Mouse (Mus musculus): ENCODE measurements around the gene Dhx37. TPM values are rescaled to one million over a fixed set of nuclear protein-coding genes. Genes with fewer than 3 reads are reported as not detected.
A peak's percentile ranks its signal among the peaks of the same experiment; 100 is the strongest.
"Not testable (repeated sequence)": the region's sequence is repeated elsewhere in the genome, so short reads cannot be mapped to it uniquely, and the experiment has no call there.

Dhx37 gene
- polyA plus RNA-seq, 1 experiment from 2014 or later = 9.2 TPM

DNA sequence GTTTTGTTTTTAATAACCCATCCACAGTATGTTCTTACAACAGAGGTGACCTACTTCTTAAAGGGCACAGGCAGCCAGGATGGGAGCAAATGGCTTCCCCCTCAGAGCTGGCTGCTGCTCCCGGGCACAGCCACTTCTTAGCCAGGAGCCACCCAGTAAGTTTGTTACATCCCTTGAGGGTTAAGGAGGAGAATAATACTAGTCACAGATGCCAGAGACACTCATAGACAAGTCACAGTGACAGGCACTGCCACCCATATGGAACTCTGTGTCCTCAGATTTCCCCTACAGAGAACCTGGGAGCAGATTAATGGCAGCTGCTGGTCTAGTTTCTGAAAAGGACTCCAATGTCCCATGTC, 41.3 kb downstream of the Dhx37 start:
- Histone ChIP-seq H3K27ac (ENCODE audit: low read length) (peak overlapping the region; percentile 99), H3K9ac (replicated peaks; ENCODE audit: low read depth, low read length) (0 out of 2 replicates have a peak overlapping the region, but pooled peaks have one; percentile 4), H3K27me3 (ENCODE audit: control insufficient read depth, insufficient read depth, low read length) (no peaks in the 10 kb centered on the region), H3K4me1 (ENCODE audit: control insufficient read depth, insufficient read depth, low read length) (peaks cover 15% of the 10 kb centered on the region), H3K9me3 (ENCODE audit: control insufficient read depth, low read depth, low read length) (no peaks in the 10 kb centered on the region), H3K36me3 (ENCODE audit: control insufficient read depth, insufficient read depth, low read length) (no peaks in the 10 kb centered on the region), H3K4me3 (ENCODE audit: low read depth, low read length) (0 out of 2 replicates have a peak overlapping the region, but pooled peaks have one; percentile 27), H3K4me2 (replicated peaks; ENCODE audit: low read depth, low read length) (peak overlapping the region; percentile 63; the same call in 1 of the 2 replicates)
- ATAC-seq (ENCODE audit: insufficient number of reproducible peaks, insufficient read depth, low FRiP score, low read depth) = no peak
- 38% methylated on average over 1 of the region's 1 CpGs for WGBS

GRCm38 (mm10) chr5:125392176-125392575, 41.7 kb downstream of the Dhx37 start:
- not testable (repeated sequence) for H3K9me3 ChIP-seq (ENCODE audit: control insufficient read depth, low read depth, low read length); ATAC-seq (ENCODE audit: insufficient number of reproducible peaks, insufficient read depth, low FRiP score, low read depth); H3K4me3 ChIP-seq (ENCODE audit: low read depth, low read length); H3K27me3 ChIP-seq (ENCODE audit: control insufficient read depth, insufficient read depth, low read length); H3K4me2 ChIP-seq (replicated peaks; ENCODE audit: low read depth, low read length); H3K9ac ChIP-seq (replicated peaks; ENCODE audit: low read depth, low read length); H3K36me3 ChIP-seq (ENCODE audit: control insufficient read depth, insufficient read depth, low read length)
- WGBS = 93% methylated on average over 4 of the region's 4 CpGs
- peak overlapping the region; percentile 99 for H3K27ac ChIP-seq (ENCODE audit: low read length)
- H3K4me1 ChIP-seq (ENCODE audit: control insufficient read depth, insufficient read depth, low read length) = peaks cover 15% of the 10 kb centered on the region

GRCm38 (mm10) chr5:125391609-125392008, 42.3 kb downstream of the Dhx37 start:
- ATAC-seq (ENCODE audit: insufficient number of reproducible peaks, insufficient read depth, low FRiP score, low read depth) = no peak
- 73% methylated on average over 5 of the region's 5 CpGs for WGBS

DNA sequence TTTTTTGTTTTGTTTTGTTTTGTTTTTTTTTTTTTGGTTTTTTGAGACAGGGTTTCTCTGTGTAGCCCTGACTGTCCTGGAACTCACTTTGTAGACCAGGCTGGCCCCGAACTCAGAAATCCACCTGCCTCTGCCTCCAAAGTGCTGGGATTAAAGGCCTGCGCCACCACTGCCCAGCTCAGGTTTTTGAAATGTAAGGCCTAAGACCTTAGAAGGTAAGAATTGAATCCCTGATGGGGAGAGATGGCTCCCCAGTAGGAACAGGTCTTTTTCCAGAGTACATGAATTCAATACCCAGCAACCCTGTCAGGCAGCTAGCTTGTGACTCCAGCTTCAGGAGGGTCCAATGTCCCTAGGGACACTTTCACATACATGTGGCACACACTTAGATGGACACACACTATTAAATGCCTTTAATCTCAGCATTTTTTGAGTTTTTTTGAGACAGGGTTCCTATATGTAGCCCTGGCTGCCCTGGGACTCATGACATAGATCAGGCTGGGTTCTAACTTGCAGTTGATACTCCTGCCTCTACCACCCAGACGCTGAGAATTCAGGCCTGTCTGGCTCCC, 42.9 kb downstream of the Dhx37 start:
- H3K9ac ChIP-seq (replicated peaks; ENCODE audit: low read depth, low read length) = no peak overlapping the region
- peak overlapping the region; percentile 58; the same call in 1 of the 2 replicates for H3K27ac ChIP-seq (ENCODE audit: low read length)
- H3K9me3 ChIP-seq (ENCODE audit: control insufficient read depth, low read depth, low read length) = no peaks in the 10 kb centered on the region
- WGBS = 87% methylated on average over 3 of the region's 3 CpGs
- ATAC-seq (ENCODE audit: insufficient number of reproducible peaks, insufficient read depth, low FRiP score, low read depth) = no peak
- peaks cover under 1% of the 10 kb centered on the region; the same call in 1 of the 2 replicates for H3K36me3 ChIP-seq (ENCODE audit: control insufficient read depth, insufficient read depth, low read length)
- peaks cover 15% of the 10 kb centered on the region for H3K4me1 ChIP-seq (ENCODE audit: control insufficient read depth, insufficient read depth, low read length)
- H3K27me3 ChIP-seq (ENCODE audit: control insufficient read depth, insufficient read depth, low read length) = no peaks in the 10 kb centered on the region
- no peak overlapping the region for H3K4me3 ChIP-seq (ENCODE audit: low read depth, low read length)
- no peak overlapping the region for H3K4me2 ChIP-seq (replicated peaks; ENCODE audit: low read depth, low read length)

More at GRCm38 (mm10) chr5:125391609-125392008, 42.3 kb downstream of the Dhx37 start:
- H3K9me3 ChIP-seq (ENCODE audit: control insufficient read depth, low read depth, low read length) = no peaks in the 10 kb centered on the region
- no peak overlapping the region for H3K4me3 ChIP-seq (ENCODE audit: low read depth, low read length)
- peaks cover 15% of the 10 kb centered on the region for H3K4me1 ChIP-seq (ENCODE audit: control insufficient read depth, insufficient read depth, low read length)
- no peaks in the 10 kb centered on the region for H3K36me3 ChIP-seq (ENCODE audit: control insufficient read depth, insufficient read depth, low read length)
- H3K27ac ChIP-seq (ENCODE audit: low read length) = peak overlapping the region; percentile 62
- H3K9ac ChIP-seq (replicated peaks; ENCODE audit: low read depth, low read length) = no peak overlapping the region
- H3K27me3 ChIP-seq (ENCODE audit: control insufficient read depth, insufficient read depth, low read length) = no peaks in the 10 kb centered on the region
- no peak overlapping the region for H3K4me2 ChIP-seq (replicated peaks; ENCODE audit: low read depth, low read length)

DNA sequence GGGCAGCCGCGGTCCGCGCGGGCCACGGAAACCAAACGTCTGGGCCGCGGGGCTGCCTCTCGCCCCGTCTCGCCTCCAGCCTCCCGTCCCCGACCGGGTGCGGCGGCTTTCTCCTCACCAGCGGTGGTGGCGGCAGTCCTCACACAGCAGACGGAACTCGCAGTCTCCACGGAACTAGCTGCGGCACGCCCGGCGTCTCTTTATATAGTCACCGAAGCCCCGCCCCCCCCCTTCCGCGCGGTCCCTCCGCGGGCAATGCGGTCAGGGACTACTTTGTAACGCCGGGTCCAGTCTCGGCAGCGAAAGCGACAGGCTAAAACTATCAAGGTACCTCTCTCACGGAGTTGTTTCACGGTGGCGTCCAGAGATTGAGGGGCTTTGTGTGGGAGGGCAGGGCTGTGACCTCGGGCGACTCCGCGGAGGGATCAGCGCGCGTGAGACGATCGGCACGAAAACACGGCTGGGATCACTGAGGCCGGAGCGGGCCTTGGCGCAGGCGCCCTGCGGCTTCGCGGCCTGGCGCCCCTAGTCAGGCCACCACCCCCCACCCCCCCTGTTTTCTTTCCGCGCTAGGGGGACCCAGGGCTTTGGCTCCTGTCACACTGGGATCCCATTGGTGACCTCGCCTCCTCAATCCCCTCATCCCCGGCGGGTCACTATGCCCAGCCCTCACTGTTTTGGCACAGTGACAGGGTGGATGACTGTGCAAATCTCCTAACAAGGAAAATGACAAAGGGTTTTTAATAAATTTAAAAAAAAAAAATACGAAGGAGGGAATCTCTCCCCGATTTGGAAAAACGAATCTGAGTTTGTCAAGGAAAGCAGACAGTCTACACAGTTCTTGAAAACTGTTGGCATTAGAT, 44.1 kb downstream of the Dhx37 start, which contains the start of gene Ubc:
Ubc (minus strand) TSS at position 624 of the 863 bp plus-strand sequence.
- Histone ChIP-seq H3K9me3 (ENCODE audit: control insufficient read depth, low read depth, low read length) (no peaks in the 10 kb centered on the region), H3K4me1 (ENCODE audit: control insufficient read depth, insufficient read depth, low read length) (peaks cover 13% of the 10 kb centered on the region), H3K9ac (replicated peaks; ENCODE audit: low read depth, low read length) (peak within 1 kb of the TSS; percentile 100), H3K4me2 (replicated peaks; ENCODE audit: low read depth, low read length) (peak within 1 kb of the TSS; percentile 91), H3K4me3 (ENCODE audit: low read depth, low read length) (peak within 1 kb of the TSS; percentile 100), H3K27ac (ENCODE audit: low read length) (peak within 1 kb of the TSS; percentile 94), H3K27me3 (ENCODE audit: control insufficient read depth, insufficient read depth, low read length) (no peaks in the 10 kb centered on the region), H3K36me3 (ENCODE audit: control insufficient read depth, insufficient read depth, low read length) (peaks cover 12% of the 10 kb centered on the region)
- under 1% methylated on average over 62 of the region's 69 CpGs for WGBS
- ATAC-seq (ENCODE audit: insufficient number of reproducible peaks, insufficient read depth, low FRiP score, low read depth) = peak; percentile 28

GRCm38 (mm10) chr5:125389131-125389578, 44.8 kb downstream of the Dhx37 start, which contains the start of gene Gm10382:
TSS of gene Gm10382 (plus strand) at chr5:125389322.
- Histone ChIP-seq H3K36me3 (ENCODE audit: control insufficient read depth, insufficient read depth, low read length) (peaks cover 18% of the 10 kb centered on the region), H3K27me3 (ENCODE audit: control insufficient read depth, insufficient read depth, low read length) (no peaks in the 10 kb centered on the region), H3K9ac (replicated peaks; ENCODE audit: low read depth, low read length) (peak within 1 kb of the TSS; percentile 100), H3K4me3 (ENCODE audit: low read depth, low read length) (peak within 1 kb of the TSS; percentile 100), H3K9me3 (ENCODE audit: control insufficient read depth, low read depth, low read length) (no peaks in the 10 kb centered on the region), H3K27ac (ENCODE audit: low read length) (peak within 1 kb of the TSS; percentile 94), H3K4me2 (replicated peaks; ENCODE audit: low read depth, low read length) (peak within 1 kb of the TSS; percentile 91), H3K4me1 (ENCODE audit: control insufficient read depth, insufficient read depth, low read length) (peaks cover 8% of the 10 kb centered on the region; the same call in 1 of the 2 replicates)
- ATAC-seq (ENCODE audit: insufficient number of reproducible peaks, insufficient read depth, low FRiP score, low read depth) = peak; percentile 11; the same call in 1 of the 2 replicates
- under 1% methylated on average over 41 of the region's 41 CpGs for WGBS

- Histone ChIP-seq H3K4me1 (ENCODE audit: control insufficient read depth, insufficient read depth, low read length) (peaks cover 3% of the 10 kb centered on the region; the same call in 1 of the 2 replicates), H3K36me3 (ENCODE audit: control insufficient read depth, insufficient read depth, low read length) (peaks cover 22% of the 10 kb centered on the region), H3K4me3 (ENCODE audit: low read depth, low read length) (peak overlapping the region; percentile 100), H3K9me3 (ENCODE audit: control insufficient read depth, low read depth, low read length) (no peaks in the 10 kb centered on the region), H3K4me2 (replicated peaks; ENCODE audit: low read depth, low read length) (peak overlapping the region; percentile 91), H3K27ac (ENCODE audit: low read length) (no peak overlapping the region), H3K27me3 (ENCODE audit: control insufficient read depth, insufficient read depth, low read length) (no peaks in the 10 kb centered on the region), H3K9ac (replicated peaks; ENCODE audit: low read depth, low read length) (peak overlapping the region; percentile 100)
- no peak for ATAC-seq (ENCODE audit: insufficient number of reproducible peaks, insufficient read depth, low FRiP score, low read depth)
- WGBS = 23% methylated on average over 13 of the region's 13 CpGs
Observed at GRCm38 (mm10) chr5:125388358-125389092, 45.4 kb downstream of the Dhx37 start.

DNA sequence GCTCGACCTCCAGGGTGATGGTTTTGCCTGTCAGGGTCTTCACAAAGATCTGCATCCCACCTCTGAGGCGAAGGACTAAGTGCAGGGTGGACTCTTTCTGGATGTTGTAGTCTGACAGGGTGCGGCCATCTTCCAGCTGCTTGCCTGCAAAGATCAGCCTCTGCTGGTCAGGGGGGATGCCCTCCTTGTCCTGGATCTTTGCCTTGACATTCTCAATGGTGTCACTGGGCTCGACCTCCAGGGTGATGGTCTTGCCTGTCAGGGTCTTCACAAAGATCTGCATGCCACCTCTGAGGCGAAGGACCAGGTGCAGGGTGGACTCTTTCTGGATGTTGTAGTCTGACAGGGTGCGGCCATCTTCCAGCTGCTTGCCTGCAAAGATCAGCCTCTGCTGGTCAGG, 46.6 kb downstream of the Dhx37 start:
- H3K9ac ChIP-seq (replicated peaks; ENCODE audit: low read depth, low read length); H3K27me3 ChIP-seq (ENCODE audit: control insufficient read depth, insufficient read depth, low read length); H3K4me2 ChIP-seq (replicated peaks; ENCODE audit: low read depth, low read length); H3K27ac ChIP-seq (ENCODE audit: low read length); H3K9me3 ChIP-seq (ENCODE audit: control insufficient read depth, low read depth, low read length); H3K4me1 ChIP-seq (ENCODE audit: control insufficient read depth, insufficient read depth, low read length); H3K4me3 ChIP-seq (ENCODE audit: low read depth, low read length); ATAC-seq (ENCODE audit: insufficient number of reproducible peaks, insufficient read depth, low FRiP score, low read depth): not testable (repeated sequence)
- WGBS = 88% methylated on average over 4 of the region's 6 CpGs
- peaks cover 22% of the 10 kb centered on the region for H3K36me3 ChIP-seq (ENCODE audit: control insufficient read depth, insufficient read depth, low read length)

Data from stomach, embryonic 14.5 days (tissue).